Mouse (Mus musculus) induced T-regulatory cell, adult 2 months (primary cell): ENCODE data around the gene Spata31.

Source experiments
- DNase-seq: peaks from one replicate; pipeline ENCODE4 v3.0.0-alpha.2; 2012; ENCODE audit warnings: low read depth

Spata31 gene

DNA sequence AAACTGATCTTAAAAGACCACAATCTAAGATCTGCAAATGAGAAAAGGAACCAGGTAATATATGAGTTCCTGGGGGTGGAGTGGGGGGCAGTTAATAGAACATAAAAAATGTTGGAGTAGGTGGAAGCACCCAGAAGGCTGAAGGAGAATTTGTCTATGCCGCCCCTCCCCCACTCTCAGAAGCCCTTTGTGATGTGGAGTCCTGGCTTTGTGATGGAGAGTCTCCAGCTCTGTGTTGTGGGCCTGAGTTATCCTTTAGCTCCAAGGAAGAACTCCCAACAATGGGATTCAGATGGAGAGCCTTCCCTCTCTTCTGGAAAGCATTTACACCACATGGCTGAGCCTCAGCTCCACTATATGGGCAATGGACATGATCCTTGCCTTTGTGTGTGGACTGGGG, at the start of gene Spata31:
Gene Spata31 (plus strand): TSS at position 216 of the 400 bp plus-strand sequence.
- DNase-seq = no peak

DNA sequence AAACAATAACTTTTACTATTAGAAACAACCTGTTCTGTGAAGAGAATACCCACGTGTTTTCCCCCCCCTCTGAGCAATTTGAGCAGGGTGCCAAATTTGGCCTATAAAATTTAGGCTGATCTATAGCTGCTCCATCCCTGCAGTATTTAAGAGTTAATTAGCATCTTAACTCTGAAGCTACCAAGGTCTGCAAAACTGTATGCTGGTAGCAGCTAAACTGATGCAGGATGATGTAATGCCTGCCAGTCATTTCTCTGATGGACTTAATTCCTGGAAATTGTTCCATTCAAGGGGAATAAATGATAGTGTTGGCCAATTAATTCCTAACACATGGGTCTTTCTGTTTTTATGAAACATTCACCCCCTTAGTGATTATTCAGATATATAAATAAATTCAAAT, 14.1 kb upstream of the Spata31 start:
- DNase-seq = no peak

DNA sequence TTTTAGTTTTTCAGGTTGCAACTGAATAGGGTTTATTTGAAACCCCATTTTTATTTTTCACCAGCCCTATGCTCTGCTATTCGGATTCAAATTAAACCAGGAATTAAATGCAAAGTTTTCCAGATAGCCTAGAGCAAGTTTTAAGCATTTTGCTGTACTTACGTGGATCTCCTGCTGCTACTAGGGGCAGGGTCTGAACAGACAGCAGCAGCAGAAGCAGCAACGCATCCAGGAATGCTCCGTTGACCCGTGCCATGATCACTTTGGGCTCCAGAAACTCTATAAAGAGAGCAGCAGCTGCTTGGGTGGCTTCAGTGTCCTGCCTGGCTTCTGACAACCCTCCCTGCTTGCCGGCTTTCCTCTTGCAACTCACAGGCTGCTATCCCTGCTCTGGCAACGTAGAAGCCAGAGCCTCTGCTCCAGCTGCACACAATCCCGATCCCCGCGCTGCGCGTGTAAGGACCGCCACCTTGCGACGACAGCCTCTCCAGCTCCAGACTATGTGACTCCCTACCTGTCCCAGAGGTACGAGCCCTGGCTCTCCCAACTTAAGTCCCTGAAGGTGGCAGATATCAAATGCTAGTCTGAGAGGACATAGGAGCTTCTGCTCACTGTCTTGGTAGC, 13.5 kb upstream of the Spata31 start, which contains the start of gene Cntnap3:
Gene Cntnap3 (minus strand): TSS at position 371 of the 624 bp plus-strand sequence.
- no peak for DNase-seq
